Mouse (Mus musculus): ENCODE results near the gene Vmn1r30.

The Vmn1r30 gene

DNA sequence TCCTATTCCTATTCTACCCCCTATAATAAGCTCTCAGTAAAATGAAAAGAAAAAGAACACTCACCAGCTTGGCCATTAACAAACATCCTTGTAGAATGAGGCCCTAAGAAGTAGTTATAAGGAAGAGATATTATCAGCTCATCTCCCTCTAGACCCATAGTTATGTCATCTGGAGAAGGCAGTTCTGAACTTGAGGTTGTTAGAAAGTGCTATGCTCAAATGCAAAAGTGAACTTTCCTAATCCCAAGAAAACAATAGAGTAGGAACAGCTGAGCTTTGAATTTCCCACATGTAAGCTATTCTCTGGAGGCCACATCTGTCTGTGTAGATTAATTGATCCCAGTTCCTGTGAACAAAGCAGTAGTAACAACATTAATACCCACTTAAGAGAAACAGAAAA, at the start of gene Vmn1r30:
Vmn1r30 (minus strand) TSS at position 101 of the 400 bp plus-strand sequence.
- no peak for DNase-seq (ENCODE audit: extremely low read depth, insufficient read length, low spot score)

DNA sequence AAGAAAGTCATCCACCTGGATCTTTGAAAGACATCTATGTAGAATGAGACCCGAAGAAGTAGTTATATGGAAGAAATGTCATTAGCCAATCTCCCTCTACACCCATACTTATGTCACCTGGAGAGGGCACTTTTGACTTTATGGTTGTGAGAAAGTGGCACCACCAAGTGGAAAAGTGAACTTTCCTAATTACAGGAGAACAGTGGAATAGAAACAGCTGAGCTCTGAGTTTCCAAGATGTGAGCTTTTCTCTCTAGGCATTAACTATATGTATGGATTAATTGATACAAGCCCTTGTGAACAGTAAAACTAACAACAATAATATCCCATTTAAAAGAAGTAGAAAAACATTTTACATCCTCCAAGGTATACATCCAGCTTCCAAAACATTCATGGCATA, 32.0 kb upstream of the Vmn1r30 start, which contains the start of gene Vmn1r31:
Vmn1r31 (minus strand) TSS at position 101 of the 400 bp plus-strand sequence.
- DNase-seq (ENCODE audit: extremely low read depth, insufficient read length, low spot score), result no peak

All from 3134 (cell line).